Comparison of ENCODE assay signal across 29 mouse cellular contexts in the genomic region with DNA sequence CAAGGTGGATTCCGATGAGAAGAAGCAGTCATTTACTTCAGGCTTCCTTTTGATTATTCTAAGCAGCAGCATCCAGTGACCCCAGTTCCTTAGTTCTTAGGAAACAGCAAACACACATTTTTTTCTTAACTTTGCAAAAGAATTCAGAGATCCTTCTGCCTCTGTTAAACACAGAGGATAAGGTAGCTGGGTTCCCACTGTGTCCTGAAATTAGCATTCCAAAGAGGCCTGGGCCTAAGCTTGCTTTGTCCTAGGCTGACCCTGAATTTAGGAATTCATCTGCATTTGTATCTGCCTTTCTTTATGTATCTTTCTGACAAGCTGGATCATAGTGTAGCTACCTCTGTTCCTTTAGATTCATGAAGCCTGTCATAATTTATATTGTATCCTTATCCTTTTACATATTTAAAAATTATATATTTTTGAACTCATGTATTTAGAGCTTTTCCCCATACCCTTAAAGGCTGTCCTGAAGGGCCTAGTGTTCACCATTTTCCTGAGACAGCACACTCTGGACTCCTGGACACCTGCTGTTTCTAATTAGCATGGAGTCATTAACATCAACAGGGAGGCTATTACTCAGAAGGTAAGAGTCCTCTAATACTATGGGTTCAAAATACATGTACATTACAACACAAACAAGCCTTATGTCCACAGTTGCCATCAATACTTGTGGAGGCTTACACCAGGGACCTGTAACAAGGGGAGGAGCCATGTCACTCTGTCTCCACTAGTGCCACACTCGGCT.
DNase-seq lines count a peak whose midpoint lies in the region; ATAC-seq lines count a peak whose summit lies in the region.
"Had no signal": no experiment of that assay in that cellular context is flagged by ENCODE, and none has a peak within 500 bp of the region (broad histone marks: within the 10 kb centered on the region; RNA-seq: fewer than 3 reads in every experiment).

No protein-coding gene starts in this region.

- 29% methylated on average over 2 of the region's 2 CpGs for WGBS in hindbrain, embryonic 14.5 days
- 37% methylated on average over 2 of the region's 2 CpGs for WGBS in hindbrain, embryonic 12.5 days
- WGBS in midbrain, embryonic 13.5 days, result 38% methylated on average over 2 of the region's 2 CpGs
- 38% methylated on average over 2 of the region's 2 CpGs for WGBS in midbrain, embryonic 15.5 days

- no peaks in the 10 kb centered on the region for H3K4me1 ChIP-seq in hindbrain, embryonic 14.5 days (replicated peaks; ENCODE audit: control insufficient read depth, insufficient read depth, low read length)
- H3K4me1 ChIP-seq in hindbrain, embryonic 12.5 days, result no peaks in the 10 kb centered on the region
- H3K4me1 ChIP-seq in midbrain, embryonic 13.5 days (replicated peaks), result no peaks in the 10 kb centered on the region
- H3K4me1 ChIP-seq in midbrain, embryonic 15.5 days, result no peaks in the 10 kb centered on the region
- H3K4me1 ChIP-seq: embryonic facial prominence, embryonic 15.5 days; forebrain, embryonic 13.5 days; forebrain, embryonic 15.5 days had no signal

- H3K4me2 ChIP-seq in hindbrain, embryonic 14.5 days (replicated peaks), result no peak overlapping the region
- H3K4me2 ChIP-seq in hindbrain, embryonic 12.5 days (replicated peaks), result no peak overlapping the region
- H3K4me2 ChIP-seq in midbrain, embryonic 13.5 days (replicated peaks), result no peak overlapping the region
- no peak overlapping the region for H3K4me2 ChIP-seq in midbrain, embryonic 15.5 days
- H3K4me2 ChIP-seq: embryonic facial prominence, embryonic 13.5 days; embryonic facial prominence, embryonic 15.5 days; forebrain, embryonic 13.5 days; forebrain, embryonic 15.5 days had no signal

- H3K9ac ChIP-seq in hindbrain, embryonic 14.5 days, result no peak overlapping the region
- H3K9ac ChIP-seq in hindbrain, embryonic 12.5 days, result no peak overlapping the region
- H3K9ac ChIP-seq in midbrain, embryonic 13.5 days (replicated peaks), result no peak overlapping the region
- H3K9ac ChIP-seq in midbrain, embryonic 15.5 days, result no peak overlapping the region
- H3K9ac ChIP-seq: embryonic facial prominence, embryonic 13.5 days; embryonic facial prominence, embryonic 15.5 days; forebrain, embryonic 13.5 days; forebrain, embryonic 15.5 days; forebrain, postnatal 0 days had no signal

- no peaks in the 10 kb centered on the region for H3K27me3 ChIP-seq in hindbrain, embryonic 14.5 days (ENCODE audit: control insufficient read depth, insufficient read depth, low read length)
- no peaks in the 10 kb centered on the region for H3K27me3 ChIP-seq in hindbrain, embryonic 12.5 days
- H3K27me3 ChIP-seq in midbrain, embryonic 13.5 days, result no peaks in the 10 kb centered on the region
- no peaks in the 10 kb centered on the region for H3K27me3 ChIP-seq in midbrain, embryonic 15.5 days (replicated peaks)
- H3K27me3 ChIP-seq: CH12.LX; embryonic facial prominence, embryonic 13.5 days; embryonic facial prominence, embryonic 15.5 days; forebrain, embryonic 13.5 days; forebrain, embryonic 15.5 days; Patski had no signal

- no peaks in the 10 kb centered on the region for H3K36me3 ChIP-seq in hindbrain, embryonic 14.5 days (replicated peaks; ENCODE audit: control insufficient read depth, insufficient read depth)
- H3K36me3 ChIP-seq in hindbrain, embryonic 12.5 days, result no peaks in the 10 kb centered on the region
- no peaks in the 10 kb centered on the region for H3K36me3 ChIP-seq in midbrain, embryonic 13.5 days
- no peaks in the 10 kb centered on the region for H3K36me3 ChIP-seq in midbrain, embryonic 15.5 days (replicated peaks)
- H3K36me3 ChIP-seq: embryonic facial prominence, embryonic 13.5 days; embryonic facial prominence, embryonic 15.5 days; forebrain, embryonic 10.5 days; forebrain, embryonic 15.5 days; G1E had no signal

- H3K27ac ChIP-seq in hindbrain, embryonic 14.5 days, result no peak overlapping the region
- H3K27ac ChIP-seq in hindbrain, embryonic 12.5 days, result no peak overlapping the region
- H3K27ac ChIP-seq in midbrain, embryonic 13.5 days, result no peak overlapping the region
- no peak overlapping the region for H3K27ac ChIP-seq in midbrain, embryonic 15.5 days
- H3K27ac ChIP-seq: embryonic facial prominence, embryonic 13.5 days; embryonic facial prominence, embryonic 15.5 days; forebrain, embryonic 10.5 days; forebrain, embryonic 13.5 days; forebrain, embryonic 15.5 days had no signal

- peak; percentile 34; the same call in 1 of the 2 replicates for ATAC-seq in hindbrain, embryonic 14.5 days (ENCODE audit: low FRiP score)
- ATAC-seq in hindbrain, embryonic 12.5 days (ENCODE audit: low FRiP score), result no peak
- 0 out of 2 replicates have a peak, but pooled peaks have one; percentile 30 for ATAC-seq in midbrain, embryonic 13.5 days
- no peak for ATAC-seq in midbrain, embryonic 15.5 days (replicated peaks)
- ATAC-seq: activated CD4-positive, CD25-positive, alpha-beta regulatory T cell, adult 4 months; CD4-positive, CD25-positive, alpha-beta regulatory T cell, adult 4 months; forebrain, embryonic 13.5 days; forebrain, embryonic 15.5 days; forebrain, postnatal 0 days; Patski had no signal

- no peaks in the 10 kb centered on the region for H3K9me3 ChIP-seq in hindbrain, embryonic 14.5 days (ENCODE audit: control insufficient read depth, low read length)
- no peaks in the 10 kb centered on the region for H3K9me3 ChIP-seq in hindbrain, embryonic 12.5 days (replicated peaks)
- no peaks in the 10 kb centered on the region for H3K9me3 ChIP-seq in midbrain, embryonic 13.5 days
- H3K9me3 ChIP-seq in midbrain, embryonic 15.5 days, result no peaks in the 10 kb centered on the region
- H3K9me3 ChIP-seq: embryonic facial prominence, embryonic 15.5 days; forebrain, embryonic 13.5 days; forebrain, embryonic 15.5 days; G1E had no signal

- no peak overlapping the region for H3K4me3 ChIP-seq in hindbrain, embryonic 14.5 days (replicated peaks; ENCODE audit: low read length)
- H3K4me3 ChIP-seq in hindbrain, embryonic 12.5 days, result no peak overlapping the region
- H3K4me3 ChIP-seq in midbrain, embryonic 13.5 days (replicated peaks), result no peak overlapping the region
- no peak overlapping the region for H3K4me3 ChIP-seq in midbrain, embryonic 15.5 days
- H3K4me3 ChIP-seq: embryonic facial prominence, embryonic 13.5 days; embryonic facial prominence, embryonic 15.5 days; erythroblast, embryonic 14.5 days; forebrain, embryonic 10.5 days; forebrain, embryonic 13.5 days; forebrain, embryonic 15.5 days had no signal

- DNase-seq in hindbrain, embryonic 14.5 days (ENCODE audit: low spot score), result no peak
- DNase-seq in ES-CJ7 (ENCODE audit: low read depth, low spot score), result peak; percentile 90
- peak; percentile 94 for DNase-seq in R1 (ENCODE audit: low read depth, low spot score)
- DNase-seq in thymus, postnatal 25 days, result no peak
- no peak for DNase-seq in embryo, embryonic 11 days
- DNase-seq: adrenal gland, adult 8-10 months; adrenal gland, postnatal 14 days; adrenal gland, postnatal 36 days; B cell, adult 2 months; cerebellum, adult 11-12 months; cerebellum, adult 2 months; cerebellum, adult 9-10 months; cerebellum, postnatal 10 days; cerebellum, postnatal 25 days; forebrain, postnatal 0 days had no signal

Comparison
In these comparisons a context has a peak if more than half of its experiments do, and no peak if none do; other contexts are left out.
1. ATAC-seq: peak in hindbrain, embryonic 14.5 days (single experiment) and midbrain, embryonic 13.5 days (single experiment); none in hindbrain, embryonic 12.5 days (single experiment) and midbrain, embryonic 15.5 days (single experiment).
2. DNase-seq: peak in ES-CJ7 (single experiment) and R1 (single experiment); none in hindbrain, embryonic 14.5 days (single experiment), thymus, postnatal 25 days (single experiment) and embryo, embryonic 11 days (single experiment).